Mouse (Mus musculus) ES-CJ7 (cell line): ENCODE measurements around the gene Urad.

Experiments
- DNase-seq: peaks from one replicate; pipeline ENCODE4 v3.0.0; 2011; ENCODE audit warnings: low read depth, low spot score

The Urad gene

DNA sequence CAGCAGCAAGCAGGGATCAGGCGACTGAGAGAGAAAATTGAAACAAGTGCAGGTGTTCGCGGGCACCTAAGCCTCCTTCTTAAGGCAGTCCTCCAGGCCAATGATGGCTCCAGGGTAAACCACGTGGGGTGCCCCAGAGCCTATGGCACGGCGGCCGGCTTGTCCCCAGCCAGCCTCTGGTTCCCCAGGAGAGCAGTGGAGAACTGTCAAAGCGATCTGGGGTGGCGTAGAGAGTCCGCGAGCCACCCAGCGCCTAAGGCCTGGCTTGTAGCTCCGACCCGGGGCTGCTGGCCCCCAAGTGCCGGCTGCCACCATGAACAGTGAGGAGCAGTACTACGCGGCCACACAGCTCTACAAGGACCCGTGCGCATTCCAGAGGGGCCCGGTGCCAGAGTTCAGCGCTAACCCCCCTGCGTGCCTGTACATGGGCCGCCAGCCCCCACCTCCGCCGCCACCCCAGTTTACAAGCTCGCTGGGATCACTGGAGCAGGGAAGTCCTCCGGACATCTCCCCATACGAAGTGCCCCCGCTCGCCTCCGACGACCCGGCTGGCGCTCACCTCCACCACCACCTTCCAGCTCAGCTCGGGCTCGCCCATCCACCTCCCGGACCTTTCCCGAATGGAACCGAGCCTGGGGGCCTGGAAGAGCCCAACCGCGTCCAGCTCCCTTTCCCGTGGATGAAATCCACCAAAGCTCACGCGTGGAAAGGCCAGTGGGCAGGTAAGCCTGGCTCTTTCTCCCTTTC lies 52.1 kb downstream of the Urad start, which contains the start of gene Pdx1:
Gene Pdx1 (plus strand): TSS at position 34 of the 747 bp plus-strand sequence.
- DNase-seq, result peak; percentile 80

DNA sequence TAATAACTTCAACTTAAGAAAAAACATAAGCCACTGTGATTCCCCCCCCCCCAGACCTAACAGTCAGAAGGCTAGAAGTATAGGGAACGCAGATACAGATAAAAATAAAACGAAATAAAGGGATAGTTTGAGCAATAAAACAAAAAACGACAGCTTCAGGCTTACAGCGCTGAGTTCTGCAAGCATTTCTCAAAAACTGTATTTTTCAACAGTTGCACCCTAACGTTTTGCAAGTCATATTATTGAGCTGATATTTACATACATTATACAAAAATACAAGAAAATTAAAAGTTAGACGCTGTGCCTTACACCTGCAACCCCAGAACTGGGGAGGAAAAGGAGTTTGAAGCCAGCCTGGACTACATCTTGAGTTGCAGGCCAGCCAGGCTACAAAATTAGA lies 52.9 kb downstream of the Urad start:
- no peak for DNase-seq

- no peak for DNase-seq
Measured at GRCm38 (mm10) chr5:147268728-147269127, 53.5 kb downstream of the Urad start.

GRCm38 (mm10) chr5:147267434-147267833 lies 54.8 kb downstream of the Urad start:
- no peak for DNase-seq
